Mouse (Mus musculus) heart, embryonic 11.5 days (tissue): ENCODE data around the gene Plekha5. TPM values are rescaled to one million over a fixed set of nuclear protein-coding genes. Genes with fewer than 3 reads are reported as not detected.
"Not testable (repeated sequence)": the region's sequence is repeated elsewhere in the genome, so short reads cannot be mapped to it uniquely, and the experiment has no call there.

Experiments used
- ATAC-seq: fragments of 200-750 bp; cut with Nextera tagmentation; replicated peaks from 2 replicates; pipeline ENCODE4 v1.8.0; 2017; ENCODE audit warnings: moderate library complexity; ENCODE audit not compliant: insufficient number of reproducible peaks, low FRiP score, low TSS enrichment
- H3K27ac ChIP-seq: fragments of 300-500 bp; sonication (generic); 2 replicates; pipeline ENCODE4 v1.5.1; 2014; ENCODE audit warnings: mild to moderate bottlenecking, low read depth, low read length
- H3K27me3 ChIP-seq: fragments of 300-500 bp; sonication (generic); 2 replicates; pipeline ENCODE4 v1.6.1; 2014; ENCODE audit warnings: mild to moderate bottlenecking, low read length, mixed read lengths; ENCODE audit not compliant: control insufficient read depth, insufficient read depth
- H3K36me3 ChIP-seq: fragments of 300-500 bp; sonication (generic); 2 replicates; pipeline ENCODE4 v1.6.1; 2014; ENCODE audit warnings: mild to moderate bottlenecking, low read length, moderate library complexity, mixed read lengths; ENCODE audit not compliant: control insufficient read depth, insufficient read depth
- H3K4me1 ChIP-seq: fragments of 300-500 bp; sonication (generic); 2 replicates; pipeline ENCODE4 v1.6.1; 2014; ENCODE audit warnings: low read length; ENCODE audit not compliant: control insufficient read depth, insufficient read depth
- H3K4me2 ChIP-seq: fragments of 300-500 bp; sonication (generic); 2 replicates; pipeline ENCODE4 v1.6.1; 2014; ENCODE audit warnings: mild to moderate bottlenecking, moderate library complexity
- H3K4me3 ChIP-seq: fragments of 300-500 bp; sonication (generic); 2 replicates; pipeline ENCODE4 v1.5.1; 2014; ENCODE audit warnings: low read depth, low read length
- H3K9ac ChIP-seq: fragments of 300-500 bp; sonication (generic); 2 replicates; pipeline ENCODE4 v1.6.1; 2014; ENCODE audit warnings: mild to moderate bottlenecking, low read depth, low read length, moderate library complexity
- H3K9me3 ChIP-seq: fragments of 300-500 bp; sonication (generic); replicated peaks from 2 replicates; pipeline ENCODE4 v1.6.1; 2016; ENCODE audit warnings: low read length; ENCODE audit not compliant: control insufficient read depth
- WGBS: fragments of 180-500 bp; shearing (Covaris S2); extraction: QIAGEN DNeasy Blood & Tissue Kit; methylation state at CpG from one replicate; pipeline ENCODE4 v1.1.7; 2014; ENCODE audit not compliant: insufficient replicate concordance; 5-methylcytosine and 5-hydroxymethylcytosine counted together
- polyA plus RNA-seq: library from polyadenylated mRNA; unstranded; fragments of >200 nt; fragmentation: Nextera tagmentation; extraction: Ambion mirVana; gene quantifications from 2 replicates; pipeline ENCODE4 v1.2.1, GENCODE M21; 2014

Gene Plekha5
- polyA plus RNA-seq, 1 experiment from 2014 or later, result 25.7 TPM

DNA sequence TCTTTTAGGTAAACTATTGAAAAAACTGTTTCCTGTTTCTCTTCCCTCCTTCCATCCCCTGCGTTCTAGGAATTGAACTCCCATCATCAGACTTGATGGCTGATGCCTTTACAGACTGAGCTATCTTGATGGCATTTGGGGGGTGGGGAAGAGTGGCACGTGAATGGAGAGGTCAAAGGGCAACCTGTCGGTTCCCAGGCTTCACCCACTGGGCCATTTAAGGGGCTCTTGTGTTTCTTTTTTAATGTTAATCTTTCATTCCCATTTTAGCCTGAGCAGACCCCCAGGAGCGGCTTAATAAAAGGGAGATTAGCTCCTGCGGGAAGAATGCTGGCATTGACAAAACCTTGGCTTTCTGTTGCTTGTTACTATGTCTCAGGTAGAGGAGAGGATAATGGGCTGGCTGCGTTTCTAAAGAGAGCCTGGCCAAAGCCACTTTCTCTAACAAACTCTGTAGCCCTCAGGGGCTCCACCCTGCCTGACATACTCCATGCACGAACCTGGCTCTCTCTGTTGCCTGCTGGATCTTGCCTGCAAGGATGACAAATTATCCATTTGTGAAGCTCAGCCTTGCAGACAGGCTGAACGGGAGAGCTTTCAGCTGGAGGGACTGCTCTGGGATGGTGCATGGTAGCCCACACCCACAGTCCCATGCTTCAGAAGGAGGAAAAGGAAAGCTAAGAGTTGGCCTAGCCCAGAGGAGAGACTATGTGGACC lies 179.5 kb downstream of the Plekha5 start:
- H3K27me3 ChIP-seq, result no peaks in the 10 kb centered on the region
- no peak overlapping the region for H3K4me2 ChIP-seq
- H3K27ac ChIP-seq, result no peak overlapping the region
- no peaks in the 10 kb centered on the region; the same call in 1 of the 2 replicates for H3K36me3 ChIP-seq
- ATAC-seq, result no peak
- no peaks in the 10 kb centered on the region for H3K9me3 ChIP-seq
- 27% methylated on average over 8 of the region's 8 CpGs for WGBS
- H3K9ac ChIP-seq, result no peak overlapping the region
- no peak overlapping the region for H3K4me3 ChIP-seq
- H3K4me1 ChIP-seq, result no peaks in the 10 kb centered on the region

DNA sequence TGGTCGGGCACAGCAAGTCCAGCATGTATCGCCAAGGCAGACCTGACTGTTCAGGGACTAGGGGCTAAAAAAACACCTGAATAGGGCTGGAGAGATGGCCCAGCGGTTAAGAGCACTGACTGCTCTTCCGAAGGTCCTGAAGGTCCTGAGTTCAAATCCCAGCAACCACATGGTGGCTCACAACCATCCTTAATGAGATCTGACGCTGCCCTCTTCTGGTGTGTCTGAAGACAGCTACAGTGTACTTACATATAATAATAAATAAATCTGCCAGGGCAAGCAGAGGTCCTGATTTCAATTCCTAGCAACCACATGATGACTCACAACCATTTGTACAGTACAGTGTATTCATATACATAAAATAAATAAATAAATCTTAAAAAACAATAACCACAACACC lies 181.3 kb downstream of the Plekha5 start:
- 86% methylated on average over 5 of the region's 5 CpGs for WGBS
- H3K27me3 ChIP-seq, H3K9me3 ChIP-seq, H3K4me3 ChIP-seq, ATAC-seq, H3K4me2 ChIP-seq, H3K9ac ChIP-seq, H3K4me1 ChIP-seq, H3K27ac ChIP-seq, H3K36me3 ChIP-seq: not testable (repeated sequence)

DNA sequence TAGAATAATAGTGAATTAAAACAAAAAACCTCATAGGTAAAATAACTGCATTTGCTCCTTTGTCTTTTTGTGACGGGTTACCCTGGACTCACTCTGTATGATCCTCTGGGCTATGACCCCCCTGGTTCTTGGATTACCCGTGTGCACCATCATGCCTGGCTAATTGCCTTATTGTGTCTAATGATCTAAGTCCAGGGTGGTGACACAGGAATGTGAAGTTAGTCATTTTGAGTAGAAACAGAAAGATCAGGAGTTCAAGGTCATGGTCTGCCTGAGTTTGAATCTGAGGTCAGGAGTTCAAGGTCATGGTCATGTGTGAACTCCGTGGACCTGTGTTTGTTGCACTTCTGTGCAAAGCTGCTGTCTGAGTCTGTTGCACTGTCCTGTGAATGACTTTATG lies 181.9 kb downstream of the Plekha5 start:
- Histone ChIP-seq H3K36me3 (no peaks in the 10 kb centered on the region), H3K9ac (0 out of 2 replicates have a peak overlapping the region, but pooled peaks have one; percentile 10), H3K9me3 (no peaks in the 10 kb centered on the region), H3K4me3 (no peak overlapping the region), H3K27me3 (no peaks in the 10 kb centered on the region), H3K4me2 (no peak overlapping the region), H3K4me1 (no peaks in the 10 kb centered on the region), H3K27ac (no peak overlapping the region)
- ATAC-seq, result no peak
- WGBS, result 75% methylated on average over 3 of the region's 3 CpGs

DNA sequence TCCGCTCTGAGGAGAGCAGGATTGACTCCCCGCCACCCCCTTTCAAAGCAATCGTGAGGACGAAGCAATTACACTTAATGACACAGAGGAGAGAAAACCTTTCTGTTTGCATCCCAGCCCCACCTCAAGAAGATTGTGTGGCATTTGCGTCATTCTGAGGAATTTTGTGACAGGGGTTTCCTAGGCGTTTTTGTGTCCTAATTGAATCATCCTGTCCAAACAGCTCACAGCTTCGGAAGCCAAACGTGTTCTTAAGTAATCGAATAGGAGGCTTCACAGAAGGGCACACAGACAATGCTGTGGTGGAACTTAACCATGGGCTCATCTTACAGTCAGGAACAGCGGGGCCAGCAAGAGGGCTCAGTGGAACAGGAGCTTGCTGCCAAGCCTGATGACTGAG lies 182.7 kb downstream of the Plekha5 start:
- Histone ChIP-seq H3K27me3 (no peaks in the 10 kb centered on the region), H3K4me3 (no peak overlapping the region), H3K4me2 (no peak overlapping the region), H3K27ac (no peak overlapping the region), H3K9me3 (no peaks in the 10 kb centered on the region), H3K9ac (no peak overlapping the region), H3K4me1 (no peaks in the 10 kb centered on the region), H3K36me3 (no peaks in the 10 kb centered on the region)
- WGBS, result 73% methylated on average over 10 of the region's 10 CpGs
- no peak for ATAC-seq

DNA sequence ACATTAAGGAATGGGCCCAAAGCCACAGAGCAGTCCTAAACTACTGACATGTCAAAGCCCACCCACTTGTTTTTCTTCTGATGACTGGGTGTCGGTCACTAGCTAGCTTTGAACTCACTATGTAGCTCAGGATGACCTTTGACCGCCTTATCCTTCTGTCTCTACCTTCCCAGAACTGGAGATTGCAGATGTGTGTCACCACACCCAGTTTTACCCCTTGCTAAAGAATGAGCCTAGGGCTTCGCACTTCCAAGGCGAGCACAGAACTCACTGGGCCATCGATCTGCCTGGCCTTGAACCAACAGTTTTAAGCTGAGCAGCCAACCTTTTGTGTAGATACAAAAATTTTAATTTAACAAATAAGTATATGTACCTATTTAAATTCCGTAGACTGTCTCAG lies 184.8 kb downstream of the Plekha5 start:
- Histone ChIP-seq H3K36me3 (no peaks in the 10 kb centered on the region), H3K27ac (no peak overlapping the region), H3K9ac (no peak overlapping the region), H3K4me1 (no peaks in the 10 kb centered on the region), H3K9me3 (no peaks in the 10 kb centered on the region), H3K4me2 (no peak overlapping the region), H3K4me3 (no peak overlapping the region), H3K27me3 (no peaks in the 10 kb centered on the region)
- 89% methylated on average over 6 of the region's 6 CpGs for WGBS
- no peak for ATAC-seq

DNA sequence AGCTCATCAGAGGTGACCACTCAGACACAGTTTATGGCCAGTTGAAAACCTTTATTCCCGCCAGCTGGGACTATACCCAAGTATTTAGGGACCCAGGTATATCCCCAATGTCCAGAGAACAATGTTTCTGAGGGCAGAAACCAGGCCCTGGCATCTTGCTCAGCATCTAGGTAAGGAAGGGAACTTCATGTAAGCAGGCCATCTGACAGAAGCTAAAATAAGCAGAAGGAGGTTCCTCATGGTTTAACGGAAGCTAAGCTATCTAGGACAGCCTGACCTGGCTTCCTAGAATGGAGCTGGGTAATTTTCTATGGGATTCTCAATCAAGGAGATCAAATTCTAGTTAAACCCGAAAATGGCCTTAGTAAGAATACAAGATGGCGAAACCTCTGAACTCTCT lies 185.7 kb downstream of the Plekha5 start:
- 78% methylated on average over 4 of the region's 4 CpGs for WGBS
- H3K4me3 ChIP-seq, result no peak overlapping the region
- no peak for ATAC-seq
- H3K27ac ChIP-seq, result no peak overlapping the region
- no peak overlapping the region for H3K9ac ChIP-seq
- H3K4me2 ChIP-seq, result no peak overlapping the region
- H3K36me3 ChIP-seq, result no peaks in the 10 kb centered on the region
- H3K4me1 ChIP-seq, result no peaks in the 10 kb centered on the region
- no peaks in the 10 kb centered on the region for H3K27me3 ChIP-seq
- H3K9me3 ChIP-seq, result no peaks in the 10 kb centered on the region

DNA sequence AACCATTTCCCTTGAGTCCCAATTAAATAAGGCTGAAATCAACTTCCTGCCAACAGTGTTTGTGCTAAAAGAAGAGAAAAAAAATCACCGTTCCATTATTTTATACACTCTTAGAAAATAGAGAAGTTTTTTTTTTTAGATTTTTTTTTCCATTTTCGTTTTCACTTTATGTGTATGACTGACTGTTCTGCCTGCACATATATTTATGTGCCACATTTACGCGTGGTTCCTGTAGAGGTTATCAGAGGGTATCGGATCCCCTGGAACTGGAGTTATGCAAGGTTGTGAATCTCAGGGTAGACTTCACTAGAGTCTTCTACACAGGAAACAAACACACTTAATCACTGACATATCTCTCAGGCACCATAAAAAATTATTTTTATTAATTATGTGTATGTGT lies 186.3 kb downstream of the Plekha5 start:
- no peak for ATAC-seq
- 86% methylated on average over 5 of the region's 5 CpGs for WGBS
- Histone ChIP-seq H3K4me3 (no peak overlapping the region), H3K4me1 (no peaks in the 10 kb centered on the region), H3K4me2 (no peak overlapping the region), H3K27me3 (no peaks in the 10 kb centered on the region), H3K9me3 (no peaks in the 10 kb centered on the region), H3K9ac (no peak overlapping the region), H3K36me3 (no peaks in the 10 kb centered on the region), H3K27ac (no peak overlapping the region)

DNA sequence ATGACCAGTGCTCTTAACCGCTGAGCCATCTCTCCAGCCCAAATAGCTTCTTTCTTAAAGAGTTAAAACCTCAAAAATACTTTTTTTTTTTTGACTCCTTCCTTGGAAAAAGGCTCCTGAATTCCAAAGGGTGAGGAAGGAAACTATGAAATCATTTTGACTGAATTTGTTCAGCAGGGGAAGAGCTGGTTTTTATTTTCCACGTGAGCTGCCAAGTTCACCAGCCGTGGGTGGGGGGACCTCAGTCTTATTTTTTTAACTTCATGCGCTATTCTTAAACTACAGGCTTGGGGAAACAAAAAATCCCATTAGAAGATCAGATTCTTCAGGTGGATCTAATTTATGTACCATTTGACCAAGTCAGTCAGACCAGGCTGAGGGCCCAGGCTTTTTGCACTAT lies 187.4 kb downstream of the Plekha5 start:
- Histone ChIP-seq H3K36me3 (no peaks in the 10 kb centered on the region), H3K27ac (no peak overlapping the region), H3K4me1 (no peaks in the 10 kb centered on the region), H3K4me3 (no peak overlapping the region), H3K9me3 (no peaks in the 10 kb centered on the region), H3K27me3 (no peaks in the 10 kb centered on the region), H3K9ac (no peak overlapping the region), H3K4me2 (no peak overlapping the region)
- WGBS, result 82% methylated on average over 4 of the region's 4 CpGs
- no peak for ATAC-seq

DNA sequence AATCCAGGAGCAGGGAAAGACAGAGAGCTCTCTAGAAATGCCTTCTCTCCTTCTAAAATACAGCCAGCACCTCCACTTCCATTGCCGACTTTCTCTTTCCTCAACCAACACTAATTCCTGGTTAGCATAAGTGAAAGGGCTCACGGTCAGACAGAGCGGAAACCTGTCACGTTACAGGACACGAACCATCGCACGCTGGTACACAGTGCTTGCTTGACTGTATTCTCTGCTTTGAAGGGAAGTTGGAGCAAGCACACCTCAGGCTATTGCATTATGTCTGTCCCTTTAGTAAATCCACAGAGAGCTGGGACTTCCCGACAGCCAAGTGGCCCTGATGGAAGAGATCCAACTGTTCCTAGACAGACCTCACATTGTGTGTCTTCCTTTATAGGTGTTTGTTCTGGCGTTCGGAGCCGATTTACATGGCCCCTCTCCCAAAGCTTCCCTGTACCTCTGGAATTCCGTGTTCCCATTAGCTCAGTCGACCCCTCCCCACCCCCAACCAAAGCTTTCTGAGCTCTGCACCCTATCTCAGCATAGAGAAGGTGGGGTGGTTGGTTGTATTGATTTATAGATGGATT lies 188.1 kb downstream of the Plekha5 start:
- ATAC-seq, result no peak
- 80% methylated on average over 13 of the region's 13 CpGs for WGBS
- H3K9ac ChIP-seq, result no peak overlapping the region

More for the DNA sequence above, 188.1 kb downstream of the Plekha5 start:
- H3K4me3 ChIP-seq, result no peak overlapping the region
- no peaks in the 10 kb centered on the region for H3K27me3 ChIP-seq
- H3K4me1 ChIP-seq, result no peaks in the 10 kb centered on the region
- H3K4me2 ChIP-seq, result no peak overlapping the region
- H3K9me3 ChIP-seq, result no peaks in the 10 kb centered on the region
- no peaks in the 10 kb centered on the region for H3K36me3 ChIP-seq
- H3K27ac ChIP-seq, result no peak overlapping the region
